Mouse (Mus musculus): Measurements from ENCODE around the gene Pola2.

Pola2 gene

GRCm38 (mm10) chr19:5892735-5893134 is 71.3 kb downstream of the Pola2 start:
- no peak for DNase-seq

- DNase-seq, result no peak
These were observed 71.7 kb downstream of the Pola2 start for GRCm38 (mm10) chr19:5892262-5892661.

- no peak for DNase-seq
These were observed 72.3 kb downstream of the Pola2 start for GRCm38 (mm10) chr19:5891521-5892258.

Data from cerebellum, adult 8-10 months (tissue).